Mouse (Mus musculus) MN1 (cell line): ENCODE measurements around the gene Pgs1.
A peak's percentile ranks its signal among the peaks of the same experiment; 100 is the strongest.

Experiments
- DNase-seq: peaks from one replicate; pipeline ENCODE4 v3.0.0-alpha.2; 2016; ENCODE audit warnings: low spot score

Gene Pgs1

GRCm38 (mm10) chr11:118003176-118003575 is 17.1 kb downstream of the Pgs1 start:
- DNase-seq = peak; percentile 68

GRCm38 (mm10) chr11:118003718-118004117 is 17.6 kb downstream of the Pgs1 start:
- DNase-seq = peak; percentile 58

- DNase-seq = no peak
These were observed 18.1 kb downstream of the Pgs1 start for GRCm38 (mm10) chr11:118004217-118004616.

- DNase-seq = no peak
These were observed 21.5 kb downstream of the Pgs1 start for GRCm38 (mm10) chr11:118007460-118008143.

DNA sequence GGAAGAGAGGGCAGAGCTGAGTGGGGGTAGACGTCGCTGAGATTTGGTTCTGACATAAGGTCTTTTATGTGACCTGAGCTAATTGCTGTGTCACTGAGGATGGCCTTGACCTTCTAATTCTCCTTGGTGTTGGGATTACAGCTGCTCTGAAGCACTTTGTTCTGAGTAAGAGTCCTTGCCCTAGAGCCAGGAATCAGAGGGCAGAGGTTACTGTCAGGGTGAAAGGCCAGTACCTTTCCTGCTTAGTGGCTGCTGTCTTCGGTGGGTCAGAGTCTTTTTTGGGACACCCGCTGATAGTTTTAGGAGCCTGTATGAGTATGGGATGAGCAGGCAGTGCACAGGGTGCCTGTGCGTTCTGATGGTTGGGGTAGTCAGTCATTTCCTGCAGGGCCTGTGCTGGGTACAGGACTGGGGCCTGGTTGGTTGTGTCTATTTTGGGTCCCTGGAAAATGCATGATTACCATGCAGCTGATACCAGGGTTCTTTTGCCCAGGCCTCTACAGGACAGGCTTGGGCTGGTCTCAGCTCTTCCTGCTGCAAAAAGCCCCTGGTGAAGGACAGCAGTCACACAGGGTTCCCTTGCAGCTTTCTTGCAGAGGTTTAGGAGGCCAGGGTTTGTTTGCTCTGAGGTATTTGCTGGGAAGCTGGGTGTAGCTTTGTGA is 22.2 kb downstream of the Pgs1 start:
- DNase-seq = no peak

- no peak for DNase-seq
These were observed 22.8 kb downstream of the Pgs1 start for GRCm38 (mm10) chr11:118008843-118009242.

GRCm38 (mm10) chr11:118009865-118010571 is 23.9 kb downstream of the Pgs1 start:
- no peak for DNase-seq

DNA sequence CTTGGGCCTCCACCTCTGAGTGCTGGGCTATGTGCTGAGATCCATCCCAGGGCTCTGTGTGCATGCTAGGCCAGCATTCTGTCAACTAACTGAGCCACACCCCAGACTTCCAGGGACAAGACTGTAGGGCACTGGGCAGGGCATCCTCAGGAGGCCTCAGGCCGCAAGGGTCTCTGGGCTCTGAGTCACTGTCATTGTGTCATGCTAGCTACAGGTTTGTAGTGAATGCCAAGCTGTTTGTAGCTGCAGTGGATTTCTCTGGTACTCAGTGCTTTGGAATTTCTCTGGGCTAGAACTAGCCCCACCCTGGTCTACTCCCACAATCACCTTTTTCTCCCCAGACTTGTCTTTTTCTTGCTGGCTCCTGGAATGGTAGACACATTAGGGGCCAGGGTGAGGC is 26.5 kb downstream of the Pgs1 start:
- DNase-seq = peak; percentile 30

DNA sequence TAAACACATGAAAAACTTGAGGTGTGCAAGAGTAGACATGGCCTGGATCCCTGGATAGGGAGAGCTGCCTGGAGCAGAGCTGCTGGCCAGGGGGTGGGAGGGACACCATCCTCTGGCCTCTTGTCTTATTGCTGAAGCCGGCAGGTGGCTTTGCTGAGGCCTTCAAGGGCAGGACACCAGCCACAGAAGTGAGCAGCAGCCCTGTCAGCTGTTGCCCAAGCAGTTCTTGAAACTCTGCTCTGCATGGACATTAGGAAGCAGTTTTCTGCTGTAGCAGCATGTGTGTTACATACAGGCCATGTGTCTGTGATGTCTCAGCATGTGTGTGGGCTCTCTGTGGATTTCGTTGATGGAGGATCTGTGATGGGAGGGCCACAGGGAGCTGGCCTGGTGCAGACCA is 27.2 kb downstream of the Pgs1 start:
- no peak for DNase-seq

GRCm38 (mm10) chr11:118014391-118014995 is 28.4 kb downstream of the Pgs1 start:
- no peak for DNase-seq

GRCm38 (mm10) chr11:118015381-118016145 is 29.5 kb downstream of the Pgs1 start:
- no peak for DNase-seq

GRCm38 (mm10) chr11:118018328-118018727 is 32.2 kb downstream of the Pgs1 start:
- no peak for DNase-seq

DNA sequence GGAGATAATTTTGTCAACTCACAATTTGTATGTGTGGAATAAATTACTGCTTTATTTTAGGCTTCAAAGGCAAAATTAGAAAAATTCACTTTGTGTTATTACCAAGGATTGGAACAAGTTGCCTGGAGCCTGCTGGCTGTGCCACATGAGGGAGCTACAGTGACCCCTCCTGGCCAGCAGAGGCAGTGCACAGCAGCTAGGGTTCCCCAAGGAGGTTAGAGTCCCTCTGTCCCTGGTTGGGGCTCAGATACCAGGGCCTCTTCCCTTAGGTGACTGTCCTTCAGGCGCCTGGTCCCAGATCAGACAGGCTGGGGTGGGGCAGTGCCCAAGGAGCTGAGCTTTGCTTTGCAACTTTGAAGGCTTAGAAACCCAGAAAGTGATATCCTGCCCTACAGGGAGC is 35.7 kb downstream of the Pgs1 start:
- DNase-seq = peak; percentile 75

GRCm38 (mm10) chr11:118023475-118023874 is 37.4 kb downstream of the Pgs1 start:
- DNase-seq = no peak

GRCm38 (mm10) chr11:118024111-118024510 is 38.0 kb downstream of the Pgs1 start:
- no peak for DNase-seq

DNA sequence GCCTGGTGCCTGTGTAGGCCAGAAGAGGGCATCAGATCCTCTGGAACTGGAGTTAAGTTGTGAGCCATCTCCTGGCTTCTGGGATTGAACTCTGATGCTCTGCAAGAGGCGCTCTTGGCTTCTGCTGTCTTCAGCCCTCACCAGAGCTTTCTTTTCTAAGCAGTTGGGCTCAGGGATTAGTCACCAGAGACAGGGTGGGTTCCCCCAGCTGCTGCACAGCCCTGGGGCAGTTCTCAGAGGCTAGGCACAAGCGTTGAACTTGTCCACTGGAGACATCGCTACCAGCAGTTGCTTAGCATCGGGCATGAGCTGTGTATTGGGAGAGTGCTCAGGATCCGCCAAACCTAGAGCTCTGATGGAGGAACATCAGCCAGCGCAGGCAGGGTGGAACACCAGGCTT is 43.1 kb downstream of the Pgs1 start:
- DNase-seq = no peak

- no peak for DNase-seq
These were observed 45.0 kb downstream of the Pgs1 start for GRCm38 (mm10) chr11:118031134-118031533.

DNA sequence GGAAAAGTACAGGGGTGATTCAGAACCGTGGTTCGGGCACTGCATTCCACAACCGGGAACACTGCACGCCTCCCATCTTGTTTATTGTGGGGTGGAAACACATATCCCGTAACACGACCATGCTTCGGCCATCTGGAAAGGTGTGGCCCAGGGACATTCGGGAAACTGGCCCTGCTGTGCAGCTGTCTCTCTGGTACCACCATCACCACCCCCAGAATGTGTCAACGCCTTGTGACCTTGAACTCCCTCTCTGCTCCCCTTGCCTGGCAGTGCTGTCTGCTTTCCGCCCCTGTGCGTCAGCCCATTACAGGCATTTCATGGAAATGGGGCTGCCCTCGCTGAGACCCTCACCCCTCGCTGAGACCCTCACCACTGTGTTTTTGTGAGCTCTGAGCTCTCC is 48.3 kb downstream of the Pgs1 start:
- DNase-seq = no peak

DNA sequence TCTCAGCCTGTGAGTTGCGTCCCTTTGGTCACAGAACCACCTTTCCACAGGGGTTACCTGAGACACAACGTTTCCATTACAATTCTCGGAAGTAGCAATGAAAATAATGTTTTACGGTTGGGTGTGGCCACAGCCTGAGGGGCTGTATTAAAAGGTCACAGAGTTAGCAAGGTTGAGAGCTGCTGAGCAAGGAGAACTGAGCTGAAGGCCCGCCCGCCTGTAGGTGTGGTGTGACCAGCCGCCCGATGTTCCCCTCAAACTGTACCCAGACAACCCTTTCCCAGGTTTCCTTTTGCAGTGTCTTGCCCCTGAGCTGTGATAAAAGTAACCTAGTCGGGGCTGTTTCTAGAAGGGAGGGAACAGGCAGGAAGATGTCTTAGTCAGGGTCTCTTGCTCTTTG is 49.0 kb downstream of the Pgs1 start:
- DNase-seq = no peak

DNA sequence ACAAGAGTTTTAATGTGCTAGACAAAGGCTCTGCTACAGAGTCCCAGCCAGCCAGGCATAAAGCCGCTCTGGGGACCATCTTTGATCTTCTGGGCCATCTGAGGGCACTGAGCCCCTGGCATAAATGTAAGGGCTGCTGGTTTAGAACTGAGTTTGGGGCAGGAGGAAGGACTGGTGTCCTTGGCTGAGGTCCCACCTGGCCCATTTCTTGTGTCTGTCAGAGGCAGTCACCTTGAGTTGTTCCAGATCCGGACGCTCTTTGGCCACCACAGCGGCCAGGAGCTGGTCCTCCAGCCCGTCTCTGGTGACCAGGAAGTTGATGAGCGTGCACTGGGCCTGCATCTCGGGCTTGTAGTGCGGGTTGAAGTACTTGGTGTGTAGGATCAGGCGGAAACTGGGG is 56.7 kb downstream of the Pgs1 start:
- DNase-seq = peak; percentile 48

DNA sequence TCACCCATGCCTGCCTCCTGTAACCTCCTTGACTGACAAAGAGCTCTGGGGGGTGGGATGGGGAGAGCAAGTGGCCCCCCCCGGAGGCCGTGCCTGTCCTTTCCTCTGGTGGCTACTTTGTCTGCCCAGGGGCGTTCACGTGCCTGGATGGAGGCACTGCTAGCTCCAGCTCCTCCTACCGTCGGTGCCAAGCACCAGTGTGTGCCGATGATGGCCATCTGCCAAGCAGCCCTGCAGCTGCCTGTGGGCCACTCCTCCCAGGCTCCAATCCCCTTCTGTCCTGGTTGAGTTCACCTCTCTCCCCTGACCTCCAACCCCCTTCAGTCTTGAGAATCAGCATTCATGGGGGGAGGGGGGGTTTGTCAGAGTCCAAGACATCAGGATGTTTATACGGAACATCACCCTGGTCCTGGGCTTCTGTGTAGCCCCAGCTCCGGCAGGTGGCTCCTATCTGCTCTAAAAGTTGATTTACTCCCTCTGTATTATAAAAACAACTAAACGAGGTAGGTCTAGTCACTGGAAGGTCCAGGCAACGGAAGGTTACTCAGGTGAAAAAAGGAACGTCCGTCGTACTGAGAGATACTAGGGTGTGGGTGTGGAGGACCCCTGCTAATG is 57.3 kb downstream of the Pgs1 start:
- DNase-seq = peak; percentile 80

DNA sequence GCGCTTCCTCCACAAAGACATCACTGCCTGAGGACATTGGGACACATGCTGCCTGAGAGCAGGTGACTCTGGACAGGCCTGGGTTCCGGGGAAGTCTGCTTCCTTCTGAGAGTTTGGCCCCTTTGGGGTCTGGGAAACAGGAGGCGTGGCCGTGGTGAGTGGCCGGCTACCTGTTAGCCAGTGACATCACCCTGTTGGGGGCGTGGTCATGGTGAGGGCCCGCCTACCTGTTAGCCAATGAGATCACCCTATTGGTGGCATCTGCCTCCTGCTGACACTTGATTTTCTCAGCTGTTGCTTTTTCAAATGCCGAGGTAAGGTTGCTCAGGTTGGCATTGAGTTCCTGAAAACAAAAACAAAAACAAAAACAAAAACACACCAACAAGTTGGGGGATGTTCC is 63.5 kb downstream of the Pgs1 start:
- DNase-seq = no peak
